Mouse (Mus musculus) CD4-positive, CD25-positive, alpha-beta regulatory T cell, adult 2 months (primary cell): ENCODE measurements around the gene Polr2h.

Experiments used
- DNase-seq: peaks from one replicate; pipeline ENCODE4 v3.0.0-alpha.2; 2012; ENCODE audit warnings: low read depth, low spot score

The Polr2h gene

GRCm38 (mm10) chr16:20701729-20702521 lies 15.5 kb upstream of the Polr2h start:
- no peak for DNase-seq

GRCm38 (mm10) chr16:20702522-20702893 lies 15.0 kb upstream of the Polr2h start:
- DNase-seq: peak; percentile 52

GRCm38 (mm10) chr16:20703071-20703470 lies 14.4 kb upstream of the Polr2h start:
- DNase-seq: no peak

GRCm38 (mm10) chr16:20703699-20704400 lies 13.6 kb upstream of the Polr2h start:
- DNase-seq: no peak

GRCm38 (mm10) chr16:20705786-20706185 lies 11.7 kb upstream of the Polr2h start:
- no peak for DNase-seq

GRCm38 (mm10) chr16:20706407-20707055 lies 10.9 kb upstream of the Polr2h start:
- DNase-seq: no peak

GRCm38 (mm10) chr16:20708220-20708938 lies 9.1 kb upstream of the Polr2h start:
- DNase-seq: no peak

- peak; percentile 54 for DNase-seq
These were observed 8.3 kb upstream of the Polr2h start for GRCm38 (mm10) chr16:20708939-20709734.

GRCm38 (mm10) chr16:20710370-20710769 lies 7.1 kb upstream of the Polr2h start:
- no peak for DNase-seq

- no peak for DNase-seq
These were observed 6.7 kb upstream of the Polr2h start for GRCm38 (mm10) chr16:20710810-20711209.

- DNase-seq: no peak
These were observed 5.3 kb upstream of the Polr2h start for GRCm38 (mm10) chr16:20712190-20712589.

GRCm38 (mm10) chr16:20712889-20713288 lies 4.6 kb upstream of the Polr2h start:
- no peak for DNase-seq

GRCm38 (mm10) chr16:20714307-20715080 lies 3.0 kb upstream of the Polr2h start:
- DNase-seq: no peak

GRCm38 (mm10) chr16:20715161-20715560 lies 2.3 kb upstream of the Polr2h start:
- DNase-seq: no peak

GRCm38 (mm10) chr16:20715566-20715965 lies 1.9 kb upstream of the Polr2h start:
- DNase-seq: no peak

- DNase-seq: peak; percentile 77
These were observed 1.3 kb upstream of the Polr2h start for GRCm38 (mm10) chr16:20715976-20716840.

GRCm38 (mm10) chr16:20716841-20717180 lies 654 bp upstream of the Polr2h start:
- no peak for DNase-seq

GRCm38 (mm10) chr16:20717978-20718670 lies 659 bp downstream of the Polr2h start:
- DNase-seq: no peak

- no peak for DNase-seq
These were observed 4.3 kb downstream of the Polr2h start for GRCm38 (mm10) chr16:20721808-20722207.
